Mouse (Mus musculus): ENCODE results near the gene Marcksl1. TPM values are rescaled to one million over a fixed set of nuclear protein-coding genes. Genes with fewer than 3 reads are reported as not detected.

Marcksl1 gene
- total and polyA plus RNA-seq, 3 experiments = 13.4 to 38.9 (median 18.7) TPM

GRCm38 (mm10) chr4:129556532-129557223, 43.3 kb downstream of the Marcksl1 start:
- peaks cover 29% of the 10 kb centered on the region for H3K27me3 ChIP-seq (ENCODE audit: insufficient read depth, low read length)
- TF ChIP-seq CTCF (IDR thresholded peaks at IDR 0.05; ENCODE audit: low read depth, low read length) (no peak), GATA2 (IDR thresholded peaks at IDR 0.05; ENCODE audit: borderline replicate concordance, low read depth, low read length) (no peak), TAL1 (conservative IDR thresholded peaks at IDR 0.05; ENCODE audit: low read depth, low read length) (no peak), POLR2AphosphoS5 (IDR thresholded peaks at IDR 0.05; ENCODE audit: insufficient replicate concordance, low read depth, low read length) (no peak), GATA1 (IDR thresholded peaks at IDR 0.05; ENCODE audit: borderline replicate concordance, low read length) (no peak)
- DNase-seq (ENCODE audit: low spot score) = peak; percentile 75
- peaks cover 39% of the 10 kb centered on the region for H3K4me1 ChIP-seq (ENCODE audit: insufficient read depth, low read depth, low read length)
- peak overlapping the region; percentile 71 for H3K4me3 ChIP-seq (ENCODE audit: low read depth, low read length)
- H3K36me3 ChIP-seq (replicated peaks) = no peaks in the 10 kb centered on the region
- H3K9me3 ChIP-seq (replicated peaks) = no peaks in the 10 kb centered on the region
- peak; percentile 51; the same call in 1 of the 2 replicates for ATAC-seq (ENCODE audit: extremely low read depth, insufficient number of reproducible peaks, low FRiP score, poor library complexity, severe bottlenecking)

GRCm38 (mm10) chr4:129557256-129557808, 44.0 kb downstream of the Marcksl1 start:
- peak; percentile 50 for DNase-seq (ENCODE audit: low spot score)
- Histone ChIP-seq H3K27me3 (ENCODE audit: insufficient read depth, low read length) (peaks cover 23% of the 10 kb centered on the region), H3K9me3 (replicated peaks) (no peaks in the 10 kb centered on the region), H3K4me3 (ENCODE audit: low read depth, low read length) (peak overlapping the region; percentile 71), H3K4me1 (ENCODE audit: insufficient read depth, low read depth, low read length) (peaks cover 39% of the 10 kb centered on the region), H3K36me3 (replicated peaks) (no peaks in the 10 kb centered on the region)
- peak; percentile 61; the same call in 1 of the 2 replicates for ATAC-seq (ENCODE audit: extremely low read depth, insufficient number of reproducible peaks, low FRiP score, poor library complexity, severe bottlenecking)
- TF ChIP-seq GATA2 (IDR thresholded peaks at IDR 0.05; ENCODE audit: borderline replicate concordance, low read depth, low read length) (no peak), TAL1 (conservative IDR thresholded peaks at IDR 0.05; ENCODE audit: low read depth, low read length) (peak; percentile 87)

- TF ChIP-seq POLR2AphosphoS5 (IDR thresholded peaks at IDR 0.05; ENCODE audit: insufficient replicate concordance, low read depth, low read length) = no peak
- TF ChIP-seq CTCF (IDR thresholded peaks at IDR 0.05; ENCODE audit: low read depth, low read length) = no peak
- no peak for TF ChIP-seq TAL1 (conservative IDR thresholded peaks at IDR 0.05; ENCODE audit: low read depth, low read length)
- TF ChIP-seq GATA1 (IDR thresholded peaks at IDR 0.05; ENCODE audit: borderline replicate concordance, low read length) = no peak
- no peak for TF ChIP-seq GATA2 (IDR thresholded peaks at IDR 0.05; ENCODE audit: borderline replicate concordance, low read depth, low read length)
- DNase-seq (ENCODE audit: low spot score) (no peak), ATAC-seq (ENCODE audit: extremely low read depth, insufficient number of reproducible peaks, low FRiP score, poor library complexity, severe bottlenecking) (no peak)
- peaks cover 14% of the 10 kb centered on the region for H3K27me3 ChIP-seq (ENCODE audit: insufficient read depth, low read length)
- H3K36me3 ChIP-seq (replicated peaks) = no peaks in the 10 kb centered on the region
- no peaks in the 10 kb centered on the region for H3K9me3 ChIP-seq (replicated peaks)
- peaks cover 39% of the 10 kb centered on the region for H3K4me1 ChIP-seq (ENCODE audit: insufficient read depth, low read depth, low read length)
- no peak overlapping the region; the same call in 1 of the 2 replicates for H3K4me3 ChIP-seq (ENCODE audit: low read depth, low read length)
Observed at GRCm38 (mm10) chr4:129558321-129558955, 45.1 kb downstream of the Marcksl1 start.

GRCm38 (mm10) chr4:129561184-129561583, 47.8 kb downstream of the Marcksl1 start:
- no peaks in the 10 kb centered on the region for H3K36me3 ChIP-seq (replicated peaks)
- H3K9me3 ChIP-seq (replicated peaks) = no peaks in the 10 kb centered on the region
- ATAC-seq (ENCODE audit: extremely low read depth, insufficient number of reproducible peaks, low FRiP score, poor library complexity, severe bottlenecking) = no peak
- H3K4me1 ChIP-seq (ENCODE audit: insufficient read depth, low read depth, low read length) = peaks cover 23% of the 10 kb centered on the region
- H3K27me3 ChIP-seq (ENCODE audit: insufficient read depth, low read length) = no peaks in the 10 kb centered on the region; the same call in 1 of the 2 replicates
- H3K4me3 ChIP-seq (ENCODE audit: low read depth, low read length) = no peak overlapping the region
- TF ChIP-seq CTCF (IDR thresholded peaks at IDR 0.05; ENCODE audit: low read depth, low read length) (no peak), POLR2AphosphoS5 (IDR thresholded peaks at IDR 0.05; ENCODE audit: insufficient replicate concordance, low read depth, low read length) (no peak), TAL1 (conservative IDR thresholded peaks at IDR 0.05; ENCODE audit: low read depth, low read length) (no peak), GATA1 (IDR thresholded peaks at IDR 0.05; ENCODE audit: borderline replicate concordance, low read length) (no peak), GATA2 (IDR thresholded peaks at IDR 0.05; ENCODE audit: borderline replicate concordance, low read depth, low read length) (no peak)
- DNase-seq (ENCODE audit: low spot score) = no peak

- H3K9me3 ChIP-seq (replicated peaks) = no peaks in the 10 kb centered on the region
- H3K36me3 ChIP-seq (replicated peaks) = no peaks in the 10 kb centered on the region
- ATAC-seq (ENCODE audit: extremely low read depth, insufficient number of reproducible peaks, low FRiP score, poor library complexity, severe bottlenecking) = no peak
- no peak for DNase-seq (ENCODE audit: low spot score)
- peaks cover 8% of the 10 kb centered on the region for H3K27me3 ChIP-seq (ENCODE audit: insufficient read depth, low read length)
- 0 out of 2 replicates have a peak, but pooled peaks cover under 1% of the 10 kb centered on the region for H3K4me1 ChIP-seq (ENCODE audit: insufficient read depth, low read depth, low read length)
- no peak for TF ChIP-seq GATA1 (IDR thresholded peaks at IDR 0.05; ENCODE audit: borderline replicate concordance, low read length)
- no peak for TF ChIP-seq CTCF (IDR thresholded peaks at IDR 0.05; ENCODE audit: low read depth, low read length)
- TF ChIP-seq POLR2AphosphoS5 (IDR thresholded peaks at IDR 0.05; ENCODE audit: insufficient replicate concordance, low read depth, low read length) = no peak
- no peak for TF ChIP-seq GATA2 (IDR thresholded peaks at IDR 0.05; ENCODE audit: borderline replicate concordance, low read depth, low read length)
- no peak for TF ChIP-seq TAL1 (conservative IDR thresholded peaks at IDR 0.05; ENCODE audit: low read depth, low read length)
- no peak overlapping the region for H3K4me3 ChIP-seq (ENCODE audit: low read depth, low read length)
Observed at GRCm38 (mm10) chr4:129563718-129564117, 50.3 kb downstream of the Marcksl1 start.

GRCm38 (mm10) chr4:129565139-129565538, 51.8 kb downstream of the Marcksl1 start:
- ATAC-seq (ENCODE audit: extremely low read depth, insufficient number of reproducible peaks, low FRiP score, poor library complexity, severe bottlenecking) (no peak), DNase-seq (ENCODE audit: low spot score) (no peak)
- Histone ChIP-seq H3K27me3 (ENCODE audit: insufficient read depth, low read length) (peaks cover 12% of the 10 kb centered on the region), H3K9me3 (replicated peaks) (no peaks in the 10 kb centered on the region), H3K4me3 (ENCODE audit: low read depth, low read length) (no peak overlapping the region), H3K36me3 (replicated peaks) (no peaks in the 10 kb centered on the region), H3K4me1 (ENCODE audit: insufficient read depth, low read depth, low read length) (0 out of 2 replicates have a peak, but pooled peaks cover 3% of the 10 kb centered on the region)
- TF ChIP-seq POLR2AphosphoS5 (IDR thresholded peaks at IDR 0.05; ENCODE audit: insufficient replicate concordance, low read depth, low read length) (no peak), TAL1 (conservative IDR thresholded peaks at IDR 0.05; ENCODE audit: low read depth, low read length) (no peak), GATA2 (IDR thresholded peaks at IDR 0.05; ENCODE audit: borderline replicate concordance, low read depth, low read length) (no peak), GATA1 (IDR thresholded peaks at IDR 0.05; ENCODE audit: borderline replicate concordance, low read length) (no peak), CTCF (IDR thresholded peaks at IDR 0.05; ENCODE audit: low read depth, low read length) (no peak)

Other genes starting within 250 kb of the Marcksl1 start
- 17.2 and 18.7 TPM in 2 replicates for gene Sync, start 226.0 kb upstream of the Marcksl1 start, total RNA-seq (2014; fragmentation: Nextera tagmentation)
- 2.1 TPM in 2 replicates for gene Sync, start 226.0 kb upstream of the Marcksl1 start, total RNA-seq (2017)
- gene Sync, start 226.0 kb upstream of the Marcksl1 start, polyA plus RNA-seq (2012) = 6.1 and 6.9 TPM in 2 replicates
- 223 and 238 TPM in 2 replicates for gene Rbbp4, start 178.2 kb upstream of the Marcksl1 start, total RNA-seq (2014; fragmentation: Nextera tagmentation)
- 120 and 127 TPM in 2 replicates for gene Rbbp4, start 178.2 kb upstream of the Marcksl1 start, total RNA-seq (2017)
- 64.7 and 74.1 TPM in 2 replicates for gene Rbbp4, start 178.2 kb upstream of the Marcksl1 start, polyA plus RNA-seq (2012)
- gene Zbtb8os, start 177.9 kb upstream of the Marcksl1 start, total RNA-seq (2014; fragmentation: Nextera tagmentation) = 12.0 and 15.3 TPM in 2 replicates
- gene Zbtb8os, start 177.9 kb upstream of the Marcksl1 start, total RNA-seq (2017) = 57.2 and 77.1 TPM in 2 replicates
- gene Zbtb8os, start 177.9 kb upstream of the Marcksl1 start, polyA plus RNA-seq (2012) = 2.3 and 2.8 TPM in 2 replicates
- not detected in 2 replicates for gene Zbtb8a, start 135.5 kb upstream of the Marcksl1 start, total RNA-seq (2014; fragmentation: Nextera tagmentation)
- gene Zbtb8a, start 135.5 kb upstream of the Marcksl1 start, total RNA-seq (2017) = 0.64 and 0.87 TPM in 2 replicates
- gene Zbtb8a, start 135.5 kb upstream of the Marcksl1 start, polyA plus RNA-seq (2012) = 0.14 and 0.17 TPM in 2 replicates
- gene Zbtb8b, start 72.7 kb upstream of the Marcksl1 start, total RNA-seq (2014; fragmentation: Nextera tagmentation) = not detected in 2 replicates
- 0.06 and 0.16 TPM in 2 replicates for gene Zbtb8b, start 72.7 kb upstream of the Marcksl1 start, total RNA-seq (2017)
- gene Zbtb8b, start 72.7 kb upstream of the Marcksl1 start, polyA plus RNA-seq (2012) = not detected in 2 replicates
- 25.0 and 91.3 TPM in 2 replicates for gene Bsdc1, start 52.0 kb upstream of the Marcksl1 start, total RNA-seq (2014; fragmentation: Nextera tagmentation)
- gene Bsdc1, start 52.0 kb upstream of the Marcksl1 start, total RNA-seq (2017) = 28.4 and 29.1 TPM in 2 replicates
- gene Bsdc1, start 52.0 kb upstream of the Marcksl1 start, polyA plus RNA-seq (2012) = 25.7 and 34.8 TPM in 2 replicates
- gene Tssk3, start 22.6 kb upstream of the Marcksl1 start, total RNA-seq (2014; fragmentation: Nextera tagmentation) = not detected in 2 replicates
- 0.38 TPM in 1 of 2 replicates, not detected in the other for gene Tssk3, start 22.6 kb upstream of the Marcksl1 start, total RNA-seq (2017)
- not detected in 2 replicates for gene Tssk3, start 22.6 kb upstream of the Marcksl1 start, polyA plus RNA-seq (2012)
- gene Fam229a, start 22.4 kb upstream of the Marcksl1 start, total RNA-seq (2014; fragmentation: Nextera tagmentation) = not detected in 2 replicates
- gene Fam229a, start 22.4 kb upstream of the Marcksl1 start, total RNA-seq (2017) = not detected in 2 replicates
- gene Fam229a, start 22.4 kb upstream of the Marcksl1 start, polyA plus RNA-seq (2012) = 0.31 TPM in 1 of 2 replicates, not detected in the other
- gene Hdac1, start 29.1 kb downstream of the Marcksl1 start, total RNA-seq (2014; fragmentation: Nextera tagmentation) = 79.8 and 86.5 TPM in 2 replicates
- 64.5 and 76.7 TPM in 2 replicates for gene Hdac1, start 29.1 kb downstream of the Marcksl1 start, total RNA-seq (2017)
- 53.7 and 63.6 TPM in 2 replicates for gene Hdac1, start 29.1 kb downstream of the Marcksl1 start, polyA plus RNA-seq (2012)
- 3.5 TPM in 1 of 2 replicates, not detected in the other for gene Lck, start 60.1 kb downstream of the Marcksl1 start, total RNA-seq (2014; fragmentation: Nextera tagmentation)
- 1.7 and 2.1 TPM in 2 replicates for gene Lck, start 60.1 kb downstream of the Marcksl1 start, total RNA-seq (2017)
- gene Lck, start 60.1 kb downstream of the Marcksl1 start, polyA plus RNA-seq (2012) = 1.3 and 1.8 TPM in 2 replicates
- not detected in 2 replicates for gene Fam167b, start 65.0 kb downstream of the Marcksl1 start, total RNA-seq (2014; fragmentation: Nextera tagmentation)
- not detected in 2 replicates for gene Fam167b, start 65.0 kb downstream of the Marcksl1 start, total RNA-seq (2017)
- gene Fam167b, start 65.0 kb downstream of the Marcksl1 start, polyA plus RNA-seq (2012) = not detected in 2 replicates
- gene Eif3i, start 87.1 kb downstream of the Marcksl1 start, total RNA-seq (2014; fragmentation: Nextera tagmentation) = 152 and 159 TPM in 2 replicates
- 241 and 272 TPM in 2 replicates for gene Eif3i, start 87.1 kb downstream of the Marcksl1 start, total RNA-seq (2017)
- gene Eif3i, start 87.1 kb downstream of the Marcksl1 start, polyA plus RNA-seq (2012) = 130 and 133 TPM in 2 replicates
- 129 and 155 TPM in 2 replicates for gene Tmem234, start 87.1 kb downstream of the Marcksl1 start, total RNA-seq (2014; fragmentation: Nextera tagmentation)
- gene Tmem234, start 87.1 kb downstream of the Marcksl1 start, total RNA-seq (2017) = 104 and 120 TPM in 2 replicates
- 207 and 224 TPM in 2 replicates for gene Tmem234, start 87.1 kb downstream of the Marcksl1 start, polyA plus RNA-seq (2012)
- gene Dcdc2b, start 100.7 kb downstream of the Marcksl1 start, total RNA-seq (2014; fragmentation: Nextera tagmentation) = 1.7 TPM in 1 of 2 replicates, not detected in the other
- 0.33 TPM in 1 of 2 replicates, not detected in the other for gene Dcdc2b, start 100.7 kb downstream of the Marcksl1 start, total RNA-seq (2017)
- gene Dcdc2b, start 100.7 kb downstream of the Marcksl1 start, polyA plus RNA-seq (2012) = 0.25 TPM in 1 of 2 replicates, not detected in the other
- 23.6 and 24.4 TPM in 2 replicates for gene Iqcc, start 105.5 kb downstream of the Marcksl1 start, total RNA-seq (2014; fragmentation: Nextera tagmentation)
- 35.0 and 36.7 TPM in 2 replicates for gene Iqcc, start 105.5 kb downstream of the Marcksl1 start, total RNA-seq (2017)
- gene Iqcc, start 105.5 kb downstream of the Marcksl1 start, polyA plus RNA-seq (2012) = 7.0 and 8.8 TPM in 2 replicates
- 1.1 TPM in 1 of 2 replicates, not detected in the other for gene Ccdc28b, start 110.4 kb downstream of the Marcksl1 start, total RNA-seq (2014; fragmentation: Nextera tagmentation)
- 20.7 and 23.8 TPM in 2 replicates for gene Ccdc28b, start 110.4 kb downstream of the Marcksl1 start, total RNA-seq (2017)
- gene Ccdc28b, start 110.4 kb downstream of the Marcksl1 start, polyA plus RNA-seq (2012) = 4.8 and 4.9 TPM in 2 replicates
- gene Txlna, start 127.5 kb downstream of the Marcksl1 start, total RNA-seq (2014; fragmentation: Nextera tagmentation) = 35.5 and 39.7 TPM in 2 replicates
- gene Txlna, start 127.5 kb downstream of the Marcksl1 start, total RNA-seq (2017) = 73.5 and 79.6 TPM in 2 replicates
- 57.1 and 62.5 TPM in 2 replicates for gene Txlna, start 127.5 kb downstream of the Marcksl1 start, polyA plus RNA-seq (2012)
- gene Kpna6, start 159.2 kb downstream of the Marcksl1 start, total RNA-seq (2014; fragmentation: Nextera tagmentation) = 54.7 and 57.9 TPM in 2 replicates
- 21.0 and 23.1 TPM in 2 replicates for gene Kpna6, start 159.2 kb downstream of the Marcksl1 start, total RNA-seq (2017)
- 19.9 and 21.0 TPM in 2 replicates for gene Kpna6, start 159.2 kb downstream of the Marcksl1 start, polyA plus RNA-seq (2012)
- gene Tmem39b, start 183.3 kb downstream of the Marcksl1 start, total RNA-seq (2014; fragmentation: Nextera tagmentation) = 18.3 and 24.8 TPM in 2 replicates
- 2.1 and 3.9 TPM in 2 replicates for gene Tmem39b, start 183.3 kb downstream of the Marcksl1 start, total RNA-seq (2017)
- 31.1 and 34.3 TPM in 2 replicates for gene Tmem39b, start 183.3 kb downstream of the Marcksl1 start, polyA plus RNA-seq (2012)
- 133 and 137 TPM in 2 replicates for gene Khdrbs1, start 228.7 kb downstream of the Marcksl1 start, total RNA-seq (2014; fragmentation: Nextera tagmentation)
- gene Khdrbs1, start 228.7 kb downstream of the Marcksl1 start, total RNA-seq (2017) = 72.6 and 87.2 TPM in 2 replicates
- gene Khdrbs1, start 228.7 kb downstream of the Marcksl1 start, polyA plus RNA-seq (2012) = 260 and 353 TPM in 2 replicates

All from G1E (cell line).